Mouse (Mus musculus): ENCODE results near the gene Nicn1. TPM values are rescaled to one million over a fixed set of nuclear protein-coding genes. Genes with fewer than 3 reads are reported as not detected.

Gene Nicn1
- total and polyA plus RNA-seq, 2 experiments from 2014 or later = 66.6 to 134 TPM

DNA sequence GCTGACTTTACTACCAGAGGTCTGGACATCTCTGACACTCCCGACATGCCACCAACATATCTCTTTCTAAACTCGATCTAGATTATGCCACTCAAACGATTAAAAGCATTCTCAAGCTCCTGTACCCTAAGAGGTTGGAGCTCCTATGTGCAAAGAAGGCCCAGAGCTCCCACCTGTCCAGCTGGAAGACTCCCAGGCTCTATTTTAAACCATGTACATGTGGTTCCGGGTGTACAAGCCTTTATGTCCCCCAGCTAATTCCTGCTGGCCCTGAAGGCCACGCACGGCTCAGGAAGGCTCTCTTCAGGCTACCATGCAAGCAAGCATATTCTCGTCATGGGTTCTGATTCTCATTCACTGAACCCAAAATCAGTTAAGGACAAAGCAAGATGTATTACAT lies 28.4 kb upstream of the Nicn1 start:
- TF ChIP-seq CTCF (IDR thresholded peaks at IDR 0.05; ENCODE audit: low read depth) = no peak
- Histone ChIP-seq H3K27ac (ENCODE audit: low read depth, low read length) (no peak overlapping the region), H3K9me3 (ENCODE audit: low read length) (no peaks in the 10 kb centered on the region), H3K4me3 (ENCODE audit: low read depth, low read length) (0 out of 2 replicates have a peak overlapping the region, but pooled peaks have one; percentile 74), H3K4me2 (ENCODE audit: low read depth) (peak overlapping the region; percentile 76), H3K4me1 (ENCODE audit: insufficient read depth) (peaks cover 13% of the 10 kb centered on the region), H3K9ac (peak overlapping the region; percentile 76; the same call in 1 of the 2 replicates), H3K27me3 (ENCODE audit: insufficient read depth, low read length) (no peaks in the 10 kb centered on the region), H3K36me3 (ENCODE audit: insufficient read depth) (no peaks in the 10 kb centered on the region)
- ATAC-seq (no peak), DNase-seq (no peak)
- 81% methylated on average over 7 of the region's 7 CpGs for WGBS

DNA sequence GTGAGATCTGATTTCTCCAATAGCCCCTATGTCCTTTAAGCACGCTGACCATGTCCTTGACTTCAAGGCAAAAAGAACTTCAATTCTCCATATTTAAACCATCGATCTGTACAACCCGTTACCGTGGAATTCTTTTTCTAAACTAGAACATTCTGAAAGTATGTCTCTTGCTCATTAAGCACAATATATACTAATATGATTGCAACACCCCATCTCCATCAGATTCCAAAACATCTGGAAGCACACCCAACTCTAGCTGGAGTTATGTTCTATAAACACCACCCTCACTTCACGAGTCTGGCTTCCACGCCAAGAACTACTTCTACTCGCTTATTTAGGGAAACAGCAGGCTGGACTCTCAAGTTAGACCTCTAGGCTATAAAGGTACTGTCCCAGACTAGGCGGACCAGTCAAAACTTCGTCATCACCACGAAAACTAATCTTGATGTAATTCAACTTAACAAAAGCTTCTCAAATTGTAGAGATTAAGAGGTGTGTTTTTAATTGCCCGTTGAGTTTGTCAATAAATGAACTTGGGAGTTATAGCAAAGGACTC lies 27.7 kb upstream of the Nicn1 start:
- peaks cover 13% of the 10 kb centered on the region for H3K4me1 ChIP-seq (ENCODE audit: insufficient read depth)
- no peak for TF ChIP-seq CTCF (IDR thresholded peaks at IDR 0.05; ENCODE audit: low read depth)
- 35% methylated on average over 11 of the region's 11 CpGs for WGBS
- no peak for DNase-seq
- H3K36me3 ChIP-seq (ENCODE audit: insufficient read depth) = no peaks in the 10 kb centered on the region
- no peaks in the 10 kb centered on the region for H3K9me3 ChIP-seq (ENCODE audit: low read length)
- H3K4me3 ChIP-seq (ENCODE audit: low read depth, low read length) = peak overlapping the region; percentile 74
- no peaks in the 10 kb centered on the region for H3K27me3 ChIP-seq (ENCODE audit: insufficient read depth, low read length)
- H3K4me2 ChIP-seq (ENCODE audit: low read depth) = peak overlapping the region; percentile 76
- ATAC-seq = no peak
- peak overlapping the region; percentile 76 for H3K9ac ChIP-seq
- peak overlapping the region; percentile 80; the same call in 1 of the 2 replicates for H3K27ac ChIP-seq (ENCODE audit: low read depth, low read length)

- no peak for TF ChIP-seq CTCF (IDR thresholded peaks at IDR 0.05; ENCODE audit: low read depth)
- Histone ChIP-seq H3K27me3 (ENCODE audit: insufficient read depth, low read length) (no peaks in the 10 kb centered on the region), H3K4me3 (ENCODE audit: low read depth, low read length) (peak overlapping the region; percentile 74), H3K4me2 (ENCODE audit: low read depth) (peak overlapping the region; percentile 76), H3K9me3 (ENCODE audit: low read length) (no peaks in the 10 kb centered on the region), H3K27ac (ENCODE audit: low read depth, low read length) (peak overlapping the region; percentile 80), H3K9ac (peak overlapping the region; percentile 76), H3K36me3 (ENCODE audit: insufficient read depth) (no peaks in the 10 kb centered on the region), H3K4me1 (ENCODE audit: insufficient read depth) (peaks cover 13% of the 10 kb centered on the region)
- under 1% methylated on average over 62 of the region's 62 CpGs for WGBS
- peak; percentile 42 for ATAC-seq
- peak; percentile 44 for DNase-seq
Observed at GRCm38 (mm10) chr9:108263131-108263681, 27.0 kb upstream of the Nicn1 start.

DNA sequence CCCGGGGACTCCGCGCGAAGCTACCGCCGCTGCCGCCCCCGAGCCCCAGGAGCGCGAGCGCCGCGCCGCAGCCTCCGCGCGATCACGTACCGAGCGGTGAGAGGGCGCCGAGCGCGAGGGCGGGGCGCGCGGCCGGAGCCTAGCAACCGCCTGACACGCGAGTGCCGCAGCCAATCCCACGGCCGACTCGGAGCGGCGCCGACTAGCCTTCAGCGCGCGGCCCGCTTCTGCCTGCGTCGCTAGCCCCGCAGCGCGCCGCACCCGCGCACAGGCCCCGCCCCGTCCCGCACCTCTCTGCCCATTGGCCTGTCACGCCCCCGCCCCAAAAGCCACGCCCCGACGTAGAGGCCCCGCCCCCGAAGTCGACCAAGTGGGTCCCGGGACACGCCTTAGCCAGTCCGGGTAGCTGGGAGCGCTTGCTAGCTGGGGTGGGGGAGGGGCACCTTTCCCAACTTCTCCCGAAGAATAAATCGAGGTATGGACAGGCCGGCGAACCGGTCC lies 26.5 kb upstream of the Nicn1 start, which contains the start of gene Dag1:
Gene Dag1, minus strand, starts transcription at position 269 of the 501 bp plus-strand sequence.
- H3K36me3 ChIP-seq (ENCODE audit: insufficient read depth) = no peaks in the 10 kb centered on the region
- H3K27me3 ChIP-seq (ENCODE audit: insufficient read depth, low read length) = no peaks in the 10 kb centered on the region
- H3K27ac ChIP-seq (ENCODE audit: low read depth, low read length) = peak within 1 kb of the TSS; percentile 80
- DNase-seq = peak; percentile 98
- WGBS = 3% methylated on average over 66 of the region's 71 CpGs
- H3K4me3 ChIP-seq (ENCODE audit: low read depth, low read length) = peak within 1 kb of the TSS; percentile 74
- H3K9me3 ChIP-seq (ENCODE audit: low read length) = no peaks in the 10 kb centered on the region
- H3K4me1 ChIP-seq (ENCODE audit: insufficient read depth) = peaks cover 13% of the 10 kb centered on the region
- ATAC-seq = peak; percentile 99
- peak within 1 kb of the TSS; percentile 76 for H3K9ac ChIP-seq
- H3K4me2 ChIP-seq (ENCODE audit: low read depth) = peak within 1 kb of the TSS; percentile 76
- TF ChIP-seq CTCF (IDR thresholded peaks at IDR 0.05; ENCODE audit: low read depth) = no peak

DNA sequence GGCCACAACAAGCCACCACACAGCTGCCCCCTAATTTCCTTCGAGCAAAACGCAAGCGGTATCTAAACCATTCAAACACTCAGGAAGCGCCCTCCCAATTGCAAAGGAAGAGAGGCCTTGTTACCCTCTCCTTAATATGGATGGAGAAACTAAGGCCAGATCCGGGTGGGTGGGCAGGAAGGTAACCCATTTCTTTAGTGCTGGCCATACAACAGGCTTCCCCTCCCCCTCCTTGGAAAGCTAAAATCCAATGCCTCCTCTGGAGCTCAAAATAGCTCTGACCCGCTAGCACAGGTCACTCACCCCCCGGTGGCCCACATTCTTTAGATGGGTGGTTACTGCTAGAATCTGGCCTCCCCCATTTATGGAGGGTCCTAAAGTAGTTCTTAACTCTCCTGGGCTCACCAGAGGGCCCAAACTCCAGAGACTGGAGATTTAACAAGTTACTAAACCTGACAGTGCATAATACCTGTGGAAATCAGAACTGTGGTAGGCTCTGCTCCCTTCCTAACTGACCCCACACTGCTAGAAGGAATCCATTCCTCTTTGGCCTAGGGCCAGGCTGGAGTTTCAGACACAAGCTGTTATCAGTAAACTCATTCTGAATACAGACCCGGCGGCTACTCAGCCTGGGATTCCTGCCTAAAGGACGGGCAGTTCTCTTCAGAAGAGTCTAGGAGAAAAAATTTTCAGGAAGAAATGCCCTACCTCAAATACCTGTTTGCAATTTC lies 25.9 kb upstream of the Nicn1 start:
- TF ChIP-seq CTCF (IDR thresholded peaks at IDR 0.05; ENCODE audit: low read depth) = no peak
- Histone ChIP-seq H3K27ac (ENCODE audit: low read depth, low read length) (peak overlapping the region; percentile 80), H3K36me3 (ENCODE audit: insufficient read depth) (no peaks in the 10 kb centered on the region), H3K27me3 (ENCODE audit: insufficient read depth, low read length) (no peaks in the 10 kb centered on the region), H3K4me3 (ENCODE audit: low read depth, low read length) (peak overlapping the region; percentile 74), H3K4me1 (ENCODE audit: insufficient read depth) (peaks cover 13% of the 10 kb centered on the region), H3K4me2 (ENCODE audit: low read depth) (peak overlapping the region; percentile 76), H3K9ac (peak overlapping the region; percentile 76), H3K9me3 (ENCODE audit: low read length) (no peaks in the 10 kb centered on the region)
- ATAC-seq = peak; percentile 16
- WGBS = 16% methylated on average over 10 of the region's 10 CpGs
- peak; percentile 12 for DNase-seq

- WGBS = 69% methylated on average over 10 of the region's 10 CpGs
- Histone ChIP-seq H3K36me3 (ENCODE audit: insufficient read depth) (no peaks in the 10 kb centered on the region), H3K27ac (ENCODE audit: low read depth, low read length) (no peak overlapping the region), H3K9ac (no peak overlapping the region), H3K4me1 (ENCODE audit: insufficient read depth) (peaks cover 13% of the 10 kb centered on the region), H3K9me3 (ENCODE audit: low read length) (no peaks in the 10 kb centered on the region), H3K4me3 (ENCODE audit: low read depth, low read length) (no peak overlapping the region), H3K4me2 (ENCODE audit: low read depth) (no peak overlapping the region), H3K27me3 (ENCODE audit: insufficient read depth, low read length) (no peaks in the 10 kb centered on the region)
- DNase-seq (no peak), ATAC-seq (no peak)
- no peak for TF ChIP-seq CTCF (IDR thresholded peaks at IDR 0.05; ENCODE audit: low read depth)
Observed at GRCm38 (mm10) chr9:108266261-108266935, 23.8 kb upstream of the Nicn1 start.
